Mouse (Mus musculus): Measurements from ENCODE around the gene Ccn1.

Gene Ccn1

DNA sequence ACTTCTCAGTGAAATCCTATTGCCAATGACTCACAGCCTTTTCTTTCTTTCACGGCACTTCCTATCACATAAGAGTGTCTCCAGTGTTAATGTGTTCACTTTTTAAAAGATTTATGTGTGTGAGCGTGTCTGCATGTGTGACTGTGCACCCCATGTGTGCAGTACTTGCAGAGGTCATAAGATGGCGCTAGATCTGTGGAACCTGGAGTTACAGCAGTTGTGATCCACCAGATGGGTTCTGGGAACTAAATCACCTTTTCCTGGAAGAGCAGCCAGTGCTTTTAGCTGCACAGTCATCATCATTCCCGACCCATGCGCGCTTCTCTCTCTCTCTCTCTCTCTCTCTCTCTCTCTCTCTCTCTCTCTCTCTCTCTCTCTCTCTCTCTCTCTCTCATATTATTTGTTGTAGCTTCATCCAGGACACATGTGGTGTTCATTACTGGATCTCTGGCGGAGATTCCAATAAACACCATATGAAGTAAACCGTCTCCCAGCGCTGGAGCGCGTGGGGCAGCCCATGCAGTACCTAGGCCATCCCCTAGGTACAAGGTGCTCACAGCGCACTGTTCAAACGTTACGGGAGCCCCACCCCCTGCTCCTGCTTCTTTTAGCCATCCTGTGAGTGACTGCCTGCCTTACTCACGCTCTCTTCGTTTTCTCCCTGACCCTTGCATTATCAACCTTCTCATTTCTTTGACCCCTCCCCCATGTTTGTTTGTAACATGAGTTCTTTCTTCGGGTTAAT is 30.0 kb downstream of the Ccn1 start:
- DNase-seq (ENCODE audit: low spot score in 2 of 2) = no peak

GRCm38 (mm10) chr3:145618299-145618698 is 31.5 kb downstream of the Ccn1 start:
- no peak for DNase-seq (ENCODE audit: low spot score in 2 of 2)

DNA sequence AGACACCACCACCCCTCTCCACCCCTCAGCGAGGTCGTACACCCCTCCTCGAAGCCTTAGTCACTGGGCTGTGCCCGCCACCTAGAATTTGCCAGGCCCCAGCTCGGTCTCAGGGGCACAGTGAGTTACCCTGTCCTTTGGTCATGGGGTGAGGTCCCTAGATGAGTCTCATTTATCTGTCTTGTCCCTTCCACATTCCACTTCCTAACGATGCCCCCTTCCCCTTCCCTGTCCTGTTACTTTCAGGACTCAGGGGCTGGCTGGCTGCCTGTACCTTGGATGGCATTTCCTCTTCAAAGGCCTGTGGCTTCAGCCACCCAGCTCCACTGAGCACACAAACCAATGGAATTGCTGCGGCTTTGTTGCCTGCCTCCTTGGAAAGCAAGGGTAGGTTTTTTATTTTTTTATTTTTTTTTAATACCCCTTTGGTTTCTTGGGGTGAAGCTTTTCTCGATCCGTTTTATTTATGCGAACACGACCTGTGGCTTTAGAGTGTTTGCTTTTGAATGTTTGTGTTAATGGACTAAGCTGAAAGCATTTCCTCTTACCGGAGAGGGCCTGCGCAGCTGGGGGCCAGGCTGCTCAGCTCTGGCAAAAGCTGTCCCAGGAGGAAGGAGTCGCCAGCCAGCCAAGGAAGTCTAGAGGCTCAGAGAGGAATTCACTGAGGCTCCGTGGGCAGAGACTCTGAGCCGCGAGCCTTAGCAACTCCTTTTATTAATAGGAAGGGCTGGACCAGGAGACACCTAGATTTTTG is 35.2 kb downstream of the Ccn1 start:
- DNase-seq (ENCODE audit: low spot score in 2 of 2) = no peak

DNA sequence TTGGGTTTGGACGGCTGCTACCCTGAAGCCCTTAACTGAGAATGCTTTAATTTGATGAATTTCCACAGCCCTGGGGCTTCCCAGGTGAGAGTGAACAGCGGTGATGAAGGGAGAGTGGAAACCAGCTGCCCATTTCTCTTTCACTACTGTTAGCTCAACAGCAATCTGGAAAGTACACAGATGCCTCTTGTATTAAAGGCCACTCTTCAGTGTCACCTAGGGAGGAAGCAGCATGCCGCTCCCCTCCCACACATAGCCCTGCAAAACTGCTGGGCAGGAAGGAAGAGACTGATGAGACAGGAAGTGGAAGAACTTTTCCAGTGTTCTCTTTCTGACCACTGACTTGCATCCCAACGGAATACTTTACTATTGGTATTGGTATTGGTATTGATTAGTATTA is 36.5 kb downstream of the Ccn1 start:
- no peak for DNase-seq (ENCODE audit: low spot score in 2 of 2)

DNA sequence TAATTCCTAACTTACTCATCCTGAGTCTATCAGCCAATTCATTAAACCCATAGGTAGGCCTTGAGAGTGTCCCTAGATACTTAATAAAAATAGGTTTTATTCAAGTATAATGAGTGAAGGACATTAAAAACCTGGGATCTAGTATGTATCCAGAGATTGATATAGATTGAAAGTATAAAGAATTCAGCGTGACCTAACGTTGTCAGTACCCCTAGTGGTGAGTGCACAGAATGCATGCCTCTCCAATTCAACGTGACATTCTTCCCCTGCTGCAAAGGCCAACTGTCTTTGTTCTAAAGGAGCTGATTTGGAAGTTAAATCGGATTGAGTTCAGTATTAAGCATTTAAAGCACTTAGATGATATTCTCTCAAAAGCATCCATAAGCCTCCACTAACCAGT is 37.1 kb downstream of the Ccn1 start:
- DNase-seq (ENCODE audit: low spot score in 2 of 2) = no peak

- no peak for DNase-seq (ENCODE audit: low spot score in 2 of 2)
Observed at GRCm38 (mm10) chr3:145608320-145608719, 41.5 kb downstream of the Ccn1 start.

DNA sequence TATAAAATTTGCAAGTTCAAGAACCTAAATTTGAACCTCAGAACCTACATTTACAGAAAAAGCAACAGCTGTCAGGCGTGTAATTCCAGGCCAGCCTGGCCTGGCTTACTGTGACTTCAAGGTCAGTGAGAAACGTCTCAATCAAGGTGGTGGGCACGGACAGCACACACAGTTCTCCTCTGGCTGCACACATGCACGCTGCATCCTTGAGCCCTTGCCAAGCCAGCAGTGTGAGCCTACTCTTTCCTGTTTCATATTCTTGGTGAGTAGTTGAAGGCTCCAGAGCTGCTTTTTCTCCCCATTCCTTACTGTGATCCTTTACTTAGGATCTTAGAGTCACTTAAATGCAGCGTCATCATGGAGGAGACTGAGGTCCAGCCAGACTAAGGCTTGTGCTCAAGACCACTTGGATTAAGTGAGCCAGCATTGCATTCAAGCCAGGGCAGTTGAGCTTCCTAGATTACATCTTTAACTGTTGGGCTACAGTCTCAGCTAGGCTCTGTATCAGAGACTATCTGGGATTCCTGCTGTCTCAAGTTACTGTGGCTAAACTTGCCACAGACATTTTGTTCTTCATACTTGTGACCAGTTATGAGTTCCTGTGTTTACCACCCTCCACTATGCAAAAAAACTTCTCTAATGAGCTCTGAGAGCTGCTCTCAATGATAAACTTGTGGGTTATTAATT is 44.2 kb downstream of the Ccn1 start:
- no peak for DNase-seq (ENCODE audit: low spot score in 2 of 2)

- DNase-seq (ENCODE audit: low spot score in 2 of 2) = no peak
Observed at GRCm38 (mm10) chr3:145602410-145603206, 47.2 kb downstream of the Ccn1 start.

DNA sequence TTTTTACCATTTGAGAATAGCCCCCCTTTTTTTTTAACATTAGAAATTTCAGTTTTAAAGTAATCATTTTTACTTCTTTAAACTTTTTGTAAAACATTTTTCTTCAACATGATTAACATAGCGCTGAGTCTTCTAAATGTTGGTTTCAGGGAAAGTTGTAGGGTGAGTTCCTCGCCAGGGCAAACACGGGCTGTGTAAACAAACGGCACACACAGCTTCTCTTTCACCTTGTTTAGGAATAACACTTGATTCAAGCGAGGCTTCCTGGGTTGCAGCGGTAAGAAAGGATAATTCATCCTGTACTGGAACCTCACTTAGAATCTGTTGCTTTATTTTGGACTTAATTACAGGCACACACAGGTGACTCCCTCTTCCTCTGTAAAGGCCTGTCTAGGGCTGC is 48.4 kb downstream of the Ccn1 start:
- no peak for DNase-seq (ENCODE audit: low spot score in 2 of 2)

DNA sequence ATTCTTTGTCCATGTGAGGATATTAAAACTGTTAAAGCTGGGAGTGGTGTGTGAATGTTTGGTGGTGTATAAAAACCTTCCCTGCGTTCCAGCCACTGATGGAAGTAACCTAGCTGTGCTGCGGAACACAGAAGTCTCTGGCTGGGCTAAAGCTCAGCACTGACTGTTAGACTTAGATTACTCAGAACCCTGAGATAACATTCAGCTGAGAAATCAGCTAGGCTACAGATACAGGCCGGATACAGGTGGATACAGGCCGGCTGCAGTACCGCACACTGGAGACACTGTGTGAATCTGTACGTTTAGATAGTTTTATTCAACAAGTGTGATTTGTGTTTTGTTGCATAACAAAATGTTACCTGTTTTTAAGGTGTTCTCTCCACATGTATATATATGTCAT is 49.0 kb downstream of the Ccn1 start:
- DNase-seq (ENCODE audit: low spot score in 2 of 2) = no peak

DNA sequence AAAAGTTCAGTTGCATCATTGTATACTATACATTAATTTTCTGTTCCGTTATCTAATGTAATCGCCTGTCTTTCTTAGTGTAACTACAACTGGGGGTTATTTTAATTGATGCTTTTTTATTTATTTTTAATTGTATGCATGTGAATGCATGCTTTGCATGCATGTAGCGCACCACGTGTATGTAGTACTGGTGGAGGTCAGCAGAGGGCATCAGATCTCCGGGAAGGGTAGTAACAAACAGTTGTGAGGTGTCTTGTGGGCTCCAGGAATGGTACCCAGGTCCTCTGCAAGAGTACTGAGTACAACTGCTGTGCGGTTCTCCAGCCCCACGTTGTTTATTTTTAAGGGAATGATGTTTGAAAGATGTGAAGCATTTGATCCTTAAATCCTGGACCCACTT is 50.7 kb downstream of the Ccn1 start:
- DNase-seq (ENCODE audit: low spot score in 2 of 2) = no peak
